Comparison of ENCODE assay signal across 8 mouse cellular contexts in genomic region chr2:128395308-128396007, GRCm38 (mm10).
A peak's percentile ranks its signal among the peaks of the same experiment; 100 is the strongest.
DNase-seq lines count a peak whose midpoint lies in the region; ATAC-seq lines count a peak whose summit lies in the region.

No protein-coding gene starts in this region.

- no peak overlapping the region for H3K4me3 ChIP-seq in forebrain, embryonic 13.5 days
- no peak overlapping the region for H3K4me3 ChIP-seq in forebrain, embryonic 11.5 days (ENCODE audit: low read depth, low read length)
- H3K4me3 ChIP-seq in midbrain, embryonic 11.5 days (ENCODE audit: low read depth, low read length): no peak overlapping the region
- H3K4me3 ChIP-seq in midbrain, embryonic 14.5 days (replicated peaks; ENCODE audit: low read depth, low read length): no peak overlapping the region
- no peak overlapping the region for H3K4me3 ChIP-seq in macrophage (ENCODE audit: inconsistent target)

- H3K36me3 ChIP-seq in forebrain, embryonic 13.5 days (ENCODE audit: poor library complexity, severe bottlenecking): no peaks in the 10 kb centered on the region
- H3K36me3 ChIP-seq in forebrain, embryonic 11.5 days (ENCODE audit: control insufficient read depth, insufficient read depth, low read length): no peaks in the 10 kb centered on the region
- H3K36me3 ChIP-seq in midbrain, embryonic 11.5 days (ENCODE audit: control insufficient read depth, insufficient read depth, low read length): no peaks in the 10 kb centered on the region
- H3K36me3 ChIP-seq in midbrain, embryonic 14.5 days (ENCODE audit: control insufficient read depth, insufficient read depth, low read length): no peaks in the 10 kb centered on the region
- no peaks in the 10 kb centered on the region for H3K36me3 ChIP-seq in macrophage (ENCODE audit: inconsistent target)

- H3K79me2 ChIP-seq in macrophage (ENCODE audit: inconsistent target): peaks cover 78% of the 10 kb centered on the region

- no peak for DNase-seq in forebrain, embryonic 11.5 days (ENCODE audit: low spot score)
- no peak for DNase-seq in midbrain, embryonic 11.5 days (ENCODE audit: low spot score, missing footprints)
- DNase-seq in midbrain, embryonic 14.5 days: no peak
- DNase-seq in frontal cortex, postnatal 10 days (ENCODE audit: low spot score in 2 of 2): no peak
- no peak for DNase-seq in gastrocnemius, adult 18-20 months (ENCODE audit: low spot score)
- no peak for DNase-seq in gastrocnemius, postnatal 25 days

- H3K27me3 ChIP-seq in forebrain, embryonic 13.5 days: peaks cover 35% of the 10 kb centered on the region
- no peaks in the 10 kb centered on the region for H3K27me3 ChIP-seq in forebrain, embryonic 11.5 days (ENCODE audit: control insufficient read depth, insufficient read depth, low read length)
- H3K27me3 ChIP-seq in midbrain, embryonic 11.5 days (ENCODE audit: control insufficient read depth, insufficient read depth, low read length): no peaks in the 10 kb centered on the region; the same call in 1 of the 2 replicates
- H3K27me3 ChIP-seq in midbrain, embryonic 14.5 days (ENCODE audit: control insufficient read depth, insufficient read depth, low read length): peaks cover 22% of the 10 kb centered on the region; the same call in 1 of the 2 replicates

- no peaks in the 10 kb centered on the region for H3K9me3 ChIP-seq in forebrain, embryonic 13.5 days (replicated peaks)
- no peaks in the 10 kb centered on the region for H3K9me3 ChIP-seq in forebrain, embryonic 11.5 days (ENCODE audit: control insufficient read depth, low read length)
- no peaks in the 10 kb centered on the region for H3K9me3 ChIP-seq in midbrain, embryonic 11.5 days (ENCODE audit: control insufficient read depth, low read length)
- no peaks in the 10 kb centered on the region for H3K9me3 ChIP-seq in midbrain, embryonic 14.5 days (ENCODE audit: control insufficient read depth, low read length)

- H3K4me1 ChIP-seq in forebrain, embryonic 13.5 days: 0 out of 2 replicates have a peak, but pooled peaks cover 7% of the 10 kb centered on the region
- H3K4me1 ChIP-seq in forebrain, embryonic 11.5 days (replicated peaks; ENCODE audit: control insufficient read depth, insufficient read depth, low read length): peaks cover 9% of the 10 kb centered on the region; the same call in 1 of the 2 replicates
- H3K4me1 ChIP-seq in midbrain, embryonic 11.5 days (ENCODE audit: control insufficient read depth, insufficient read depth, low read length): peaks cover 20% of the 10 kb centered on the region
- H3K4me1 ChIP-seq in midbrain, embryonic 14.5 days (ENCODE audit: control insufficient read depth, insufficient read depth, low read length): no peaks in the 10 kb centered on the region

- H3K4me2 ChIP-seq in forebrain, embryonic 13.5 days: no peak overlapping the region
- no peak overlapping the region for H3K4me2 ChIP-seq in forebrain, embryonic 11.5 days (ENCODE audit: low read depth, low read length, severe bottlenecking)
- H3K4me2 ChIP-seq in midbrain, embryonic 11.5 days: no peak overlapping the region
- H3K4me2 ChIP-seq in midbrain, embryonic 14.5 days (ENCODE audit: low read length): no peak overlapping the region

- ATAC-seq in forebrain, embryonic 13.5 days: 0 out of 2 replicates have a peak, but pooled peaks have one; percentile 27
- ATAC-seq in forebrain, embryonic 11.5 days (replicated peaks; ENCODE audit: low FRiP score): no peak
- ATAC-seq in midbrain, embryonic 11.5 days (ENCODE audit: low FRiP score): peak; percentile 20; the same call in 1 of the 2 replicates
- ATAC-seq in midbrain, embryonic 14.5 days (ENCODE audit: low FRiP score, low TSS enrichment): no peak

- H3K27ac ChIP-seq in forebrain, embryonic 13.5 days: no peak overlapping the region
- no peak overlapping the region for H3K27ac ChIP-seq in forebrain, embryonic 11.5 days (ENCODE audit: low read depth, low read length)
- H3K27ac ChIP-seq in midbrain, embryonic 11.5 days (ENCODE audit: low read depth, low read length): no peak overlapping the region
- no peak overlapping the region for H3K27ac ChIP-seq in midbrain, embryonic 14.5 days (replicated peaks; ENCODE audit: low read depth, low read length)
- peak overlapping the region; percentile 92 for H3K27ac ChIP-seq in macrophage

- 42% methylated on average over 4 of the region's 4 CpGs for WGBS in forebrain, embryonic 13.5 days
- 44% methylated on average over 4 of the region's 4 CpGs for WGBS in forebrain, embryonic 11.5 days
- 53% methylated on average over 4 of the region's 4 CpGs for WGBS in midbrain, embryonic 11.5 days
- 42% methylated on average over 4 of the region's 4 CpGs for WGBS in midbrain, embryonic 14.5 days
- WGBS in macrophage (ENCODE audit: missing documents): 42% methylated on average over 4 of the region's 4 CpGs

- no peak overlapping the region for H3K9ac ChIP-seq in forebrain, embryonic 13.5 days
- H3K9ac ChIP-seq in forebrain, embryonic 11.5 days (ENCODE audit: low read length): no peak overlapping the region
- no peak overlapping the region for H3K9ac ChIP-seq in midbrain, embryonic 11.5 days (ENCODE audit: low read length)
- H3K9ac ChIP-seq in midbrain, embryonic 14.5 days (replicated peaks; ENCODE audit: low read length): no peak overlapping the region

Comparison
In these comparisons a context has a peak if more than half of its experiments do, and no peak if none do; other contexts are left out.
1. ATAC-seq: peak in forebrain, embryonic 13.5 days (single experiment) and midbrain, embryonic 11.5 days (single experiment); none in forebrain, embryonic 11.5 days (single experiment) and midbrain, embryonic 14.5 days (single experiment).